Mouse (Mus musculus) brain, adult 2 months (tissue): ENCODE results near the gene Sgpp1.
"Not testable (repeated sequence)": the region's sequence is repeated elsewhere in the genome, so short reads cannot be mapped to it uniquely, and the experiment has no call there.

Experiments
- DNase-seq: peaks from one replicate; pipeline ENCODE4 v3.0.0; 2011; ENCODE audit warnings: low read depth, low spot score

Sgpp1 gene

DNA sequence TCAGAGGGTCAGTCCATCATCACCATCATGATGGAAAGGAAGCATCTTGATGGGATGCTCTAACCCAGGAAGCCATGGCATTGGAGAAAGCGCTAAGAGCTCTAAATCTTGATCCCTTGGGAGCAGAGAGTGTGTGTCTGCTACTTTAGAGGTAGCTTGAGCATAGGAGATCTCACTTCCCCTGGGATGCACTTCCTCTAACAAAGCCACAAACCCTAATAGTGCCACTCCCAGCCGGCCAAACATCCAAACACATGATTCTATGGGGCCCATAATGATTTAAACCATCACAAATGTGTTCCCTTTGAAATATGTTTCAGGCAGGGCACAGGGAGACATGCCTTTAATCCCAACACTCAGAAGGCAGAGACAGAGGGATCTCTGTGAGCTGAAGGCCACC is 46.5 kb downstream of the Sgpp1 start:
- DNase-seq, result no peak

DNA sequence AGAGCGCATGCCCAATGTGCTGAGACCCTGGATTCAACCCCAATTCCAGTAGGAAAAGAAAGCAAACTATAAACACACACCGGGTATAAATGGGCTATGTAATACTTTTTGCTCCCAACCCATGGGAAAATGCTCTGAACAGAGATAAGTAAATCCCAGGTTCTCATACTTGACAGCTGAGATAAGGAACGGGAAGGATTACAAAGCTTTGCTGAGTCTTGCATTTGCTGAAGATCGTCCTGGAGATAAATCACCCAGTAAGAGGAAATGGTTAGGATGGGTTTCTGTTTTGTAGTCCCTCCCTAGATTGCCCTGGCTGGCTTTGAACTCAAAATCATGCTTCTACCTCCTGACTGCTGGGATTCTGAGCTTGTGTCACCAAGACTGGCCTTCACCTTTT is 48.2 kb downstream of the Sgpp1 start:
- DNase-seq, result no peak

DNA sequence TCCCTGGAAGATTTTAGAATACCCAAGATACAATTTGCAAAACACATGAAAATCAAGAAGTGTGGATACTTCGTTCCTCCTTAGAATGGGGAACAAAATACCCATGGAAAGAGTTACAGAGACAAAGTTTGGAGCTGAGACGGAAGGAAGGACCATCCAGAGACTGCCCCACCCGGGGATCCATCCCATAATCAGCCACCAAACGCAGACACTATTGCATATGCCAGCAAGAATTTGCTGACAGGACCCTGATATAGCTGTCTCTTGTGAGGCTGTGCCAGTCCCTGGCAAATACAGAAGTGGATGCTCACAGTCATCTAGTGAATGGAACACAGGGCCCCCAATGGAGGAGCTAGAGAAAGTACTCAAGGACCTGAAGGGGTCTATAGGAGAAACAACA is 51.5 kb downstream of the Sgpp1 start:
- DNase-seq, result not testable (repeated sequence)

DNA sequence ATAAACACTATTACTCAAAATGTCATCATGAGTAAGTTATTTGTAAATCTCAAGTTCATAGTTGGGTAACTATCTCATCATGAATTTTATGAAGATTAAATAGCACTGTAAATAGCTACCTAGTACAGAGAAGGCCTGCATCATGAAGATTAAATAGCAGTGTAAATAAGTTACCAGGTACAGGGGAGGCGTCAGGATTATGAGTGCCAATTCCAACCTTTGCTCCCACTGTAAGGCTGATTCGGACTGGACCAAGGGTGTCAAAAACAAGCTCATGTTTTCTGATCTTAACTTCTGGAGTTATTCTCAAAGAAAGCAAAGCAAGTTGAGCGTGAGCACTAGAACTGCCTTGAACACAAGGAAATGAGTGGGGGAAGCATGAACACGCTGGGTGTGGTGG is 51.9 kb downstream of the Sgpp1 start:
- DNase-seq, result no peak

DNA sequence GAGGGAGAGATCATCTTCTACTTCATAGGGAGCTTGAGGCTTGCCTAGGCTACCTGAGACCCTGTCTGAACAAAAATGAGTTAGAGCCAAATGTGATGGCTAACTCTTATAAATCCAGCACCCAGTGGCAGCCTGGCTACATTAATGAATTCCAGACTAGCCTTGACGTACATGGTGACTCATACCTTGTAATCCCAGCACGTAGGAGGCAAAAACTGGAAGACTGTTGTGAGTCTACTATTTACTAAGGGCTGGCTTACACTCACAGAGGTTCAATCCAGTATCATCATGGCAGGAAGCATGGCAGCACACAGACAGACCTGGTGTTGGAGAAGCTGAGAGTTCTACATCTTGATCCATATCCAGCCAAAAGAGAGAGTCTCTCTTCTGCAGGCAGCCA is 52.7 kb downstream of the Sgpp1 start:
- DNase-seq, result no peak

DNA sequence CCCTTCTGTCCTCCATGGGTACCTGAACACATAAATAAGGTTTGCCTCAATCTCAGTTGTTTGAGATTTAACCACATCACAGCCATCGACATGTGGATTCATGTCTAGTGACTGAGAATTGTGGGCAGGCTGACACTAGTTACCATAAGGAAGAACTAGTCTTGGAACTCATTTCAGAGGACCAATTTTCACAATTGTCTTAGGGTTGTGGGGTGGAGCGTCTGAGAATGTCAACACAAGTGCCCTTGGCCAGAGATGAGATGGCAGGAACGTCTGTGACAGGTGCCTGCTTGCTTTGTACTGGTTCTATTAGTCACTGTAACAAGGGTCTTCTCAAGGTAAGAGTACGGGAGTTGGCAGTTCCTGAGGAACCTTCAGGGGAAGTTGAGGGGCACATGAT is 54.4 kb downstream of the Sgpp1 start:
- DNase-seq, result no peak

DNA sequence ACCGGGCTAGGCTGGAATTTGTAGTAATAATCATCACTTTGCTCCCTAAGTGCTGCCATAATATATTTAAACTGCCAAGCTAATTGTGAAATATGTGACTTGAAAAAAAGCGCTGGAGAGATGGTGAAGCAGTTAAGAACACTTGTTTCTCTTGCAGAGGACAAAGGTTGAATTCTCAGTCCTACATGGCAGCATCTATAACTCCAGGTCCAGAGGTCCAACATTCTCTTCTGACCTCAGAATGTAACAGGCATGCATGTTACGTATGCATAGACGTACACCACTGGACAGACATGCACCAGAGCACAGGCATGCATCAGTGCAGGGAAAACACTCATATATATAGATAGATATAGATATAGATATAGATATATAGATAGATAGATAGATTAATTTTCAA is 57.1 kb downstream of the Sgpp1 start:
- DNase-seq, result no peak

DNA sequence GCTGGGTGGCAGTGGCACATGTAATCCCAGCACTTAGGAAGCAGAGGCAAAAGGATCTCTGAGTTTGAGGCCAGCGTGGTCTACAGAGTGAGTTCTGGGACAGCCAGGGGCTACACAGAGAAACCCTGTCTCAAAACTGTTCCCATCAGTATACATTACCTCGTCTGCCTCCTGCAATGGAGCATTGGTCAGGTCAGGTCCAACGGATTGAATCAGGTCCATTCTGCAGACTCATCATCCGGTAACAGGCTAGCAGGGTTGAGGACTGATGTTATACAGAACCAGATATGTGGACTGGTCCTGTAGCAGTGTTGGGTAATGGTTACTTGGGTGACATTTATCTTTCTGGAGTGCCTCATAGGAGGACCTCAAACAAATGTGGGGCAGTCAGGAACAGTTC is 62.9 kb downstream of the Sgpp1 start:
- DNase-seq, result no peak

DNA sequence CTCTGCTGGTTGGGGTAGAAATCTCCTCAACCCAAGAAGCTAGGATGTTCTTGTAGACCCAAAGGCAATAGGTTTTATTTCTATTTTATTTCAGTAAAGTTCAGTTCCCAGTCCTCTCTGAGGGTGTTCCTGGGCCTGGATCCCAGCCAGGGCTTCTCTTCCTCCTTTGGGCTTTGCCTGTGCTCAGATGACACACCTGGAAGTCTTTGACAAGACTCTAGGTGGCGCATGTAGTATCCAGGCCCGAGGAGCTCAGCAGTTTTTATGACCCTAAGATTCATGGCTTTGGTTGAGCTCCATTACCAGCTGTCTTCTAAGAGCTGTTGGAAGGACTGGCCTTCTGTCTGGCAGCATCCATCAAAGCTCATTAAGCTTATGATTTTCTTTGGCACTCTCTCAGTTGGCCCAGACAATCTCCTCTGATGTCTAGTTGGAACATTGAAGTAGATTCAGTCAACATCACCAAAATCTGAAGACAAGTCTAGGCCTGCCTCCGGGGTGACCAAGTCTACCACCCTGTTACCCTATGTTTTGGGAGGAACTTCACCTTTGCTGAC is 63.7 kb downstream of the Sgpp1 start:
- DNase-seq, result peak; percentile 5

DNA sequence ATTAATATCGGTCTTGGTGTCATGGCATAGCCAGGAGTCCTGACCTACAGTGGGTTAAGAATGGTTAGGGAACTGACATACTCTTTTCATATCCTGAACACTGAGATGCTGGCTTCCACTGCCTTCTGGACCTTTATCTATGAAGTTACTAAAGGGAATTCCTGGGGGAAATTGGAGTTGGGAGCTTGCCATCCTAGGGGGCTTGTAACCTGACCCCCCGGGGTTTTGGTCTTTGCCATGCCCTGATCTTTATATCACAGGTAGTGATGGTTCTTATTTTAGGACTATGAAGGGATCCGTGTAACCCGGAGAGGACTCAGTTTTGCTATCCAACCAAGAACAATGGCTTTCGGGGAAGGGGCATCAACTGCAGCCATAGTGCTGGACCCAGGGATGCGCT is 64.9 kb downstream of the Sgpp1 start:
- no peak for DNase-seq

DNA sequence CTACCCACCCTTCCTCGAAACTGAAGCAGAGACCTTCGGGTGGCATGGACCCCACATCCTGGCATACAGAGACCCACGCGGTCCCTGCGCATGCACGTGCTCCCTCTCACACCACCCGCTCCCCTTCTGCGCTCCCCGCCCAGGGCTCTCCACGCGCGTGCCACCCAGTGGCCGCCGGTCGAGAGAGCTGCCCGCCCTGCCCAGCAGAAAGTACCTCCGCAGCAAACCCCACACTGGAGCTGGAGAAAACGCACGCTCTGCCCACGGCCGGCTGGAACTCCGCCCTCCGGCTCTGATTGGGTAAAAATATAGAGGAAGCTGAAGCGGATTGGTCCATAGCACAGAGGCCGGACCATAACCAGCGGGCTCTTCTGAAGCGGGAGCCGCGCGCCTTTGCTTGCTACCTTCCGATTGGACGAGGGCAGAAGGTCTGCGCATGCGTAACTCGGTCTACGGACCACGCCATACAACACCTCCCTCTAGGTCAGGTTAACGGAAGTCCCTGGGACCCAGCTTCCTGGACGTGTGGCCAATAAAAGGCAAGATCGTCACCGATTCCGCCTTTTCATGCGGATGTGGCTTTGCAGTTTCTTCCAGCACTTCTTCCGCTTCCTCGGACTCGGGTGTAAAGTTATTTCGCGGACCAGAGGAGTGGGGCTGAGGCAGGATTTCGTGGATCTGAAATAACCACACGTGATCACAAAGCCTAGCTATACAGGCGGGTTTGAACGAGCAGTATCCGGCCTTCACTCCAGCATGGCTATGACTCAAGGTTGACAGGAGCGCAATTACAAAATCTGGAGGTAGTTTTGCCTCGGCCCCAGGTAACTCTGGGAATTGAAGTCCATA is 66.0 kb downstream of the Sgpp1 start, which contains the start of gene Wdr89:
TSS of gene Wdr89 (minus strand) at position 280 of the 849 bp plus-strand sequence.
- DNase-seq, result peak; percentile 100

DNA sequence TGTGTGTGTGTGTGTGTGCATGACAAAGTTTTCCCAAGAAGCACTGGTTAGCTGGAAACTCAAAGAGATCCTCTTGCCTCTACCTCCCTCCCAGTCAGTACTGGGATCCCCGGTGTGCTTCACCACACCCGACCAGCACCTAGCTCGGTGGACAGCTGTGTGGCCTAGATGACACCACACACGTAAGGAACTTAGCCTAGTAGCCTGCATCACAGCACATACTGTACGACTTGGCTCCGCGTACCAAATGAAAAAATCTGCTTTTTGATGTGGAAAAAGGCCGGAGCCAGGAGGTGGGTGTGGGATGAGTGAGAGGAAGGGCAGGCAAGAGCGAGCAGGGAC is 66.6 kb downstream of the Sgpp1 start:
- DNase-seq, result no peak

DNA sequence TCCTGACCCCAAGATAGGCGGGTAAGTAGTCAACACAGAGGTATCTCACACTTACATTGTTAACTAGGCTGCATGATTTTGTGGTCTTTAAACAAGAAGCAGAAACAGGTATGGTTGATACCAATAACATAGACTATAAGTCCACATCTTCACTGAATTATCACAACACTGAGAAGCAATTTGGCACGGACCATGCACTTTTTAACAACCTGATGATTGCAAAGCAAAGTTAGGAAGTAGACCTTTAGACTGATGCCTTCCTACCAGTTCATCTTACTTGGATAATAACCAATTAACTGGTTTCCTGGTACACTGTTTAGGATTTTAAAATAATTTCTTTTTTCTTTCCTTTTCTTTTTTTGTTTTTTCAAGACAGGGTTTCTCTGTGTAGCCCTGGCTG is 67.3 kb downstream of the Sgpp1 start:
- DNase-seq, result no peak

DNA sequence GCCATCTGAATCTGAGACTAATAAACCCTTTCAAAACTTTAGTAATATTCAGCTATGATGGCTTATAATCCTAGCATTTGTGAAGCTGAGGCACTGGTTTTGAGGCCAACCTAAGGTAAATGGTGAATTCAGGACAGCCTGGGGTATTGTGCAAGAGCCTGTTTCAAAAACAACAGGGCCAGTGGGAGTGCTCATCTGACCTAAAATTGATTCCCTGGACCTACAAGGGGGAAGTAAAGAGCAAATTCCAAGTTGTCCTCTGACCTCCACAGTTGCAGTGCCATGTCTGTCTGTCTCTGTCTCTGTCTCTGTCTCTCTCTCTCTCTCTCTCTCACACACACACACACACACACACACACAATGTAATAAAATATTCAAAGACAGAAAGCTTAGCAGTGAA is 68.6 kb downstream of the Sgpp1 start:
- DNase-seq, result no peak

DNA sequence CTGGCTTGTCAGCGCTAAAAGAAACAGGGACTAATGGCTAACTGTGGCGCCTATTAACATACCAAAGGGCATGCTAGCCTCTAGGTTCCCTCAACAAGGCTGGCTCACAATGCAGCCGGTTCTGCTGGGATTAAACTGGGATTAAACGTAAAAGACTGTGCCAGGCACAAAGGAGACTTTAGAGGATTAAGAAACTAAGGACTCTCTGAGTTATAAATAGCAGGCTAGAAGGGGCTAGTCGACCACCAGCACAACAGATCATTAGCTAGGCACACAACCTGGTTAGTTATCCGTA is 71.1 kb downstream of the Sgpp1 start:
- DNase-seq, result no peak
